Mouse (Mus musculus) brain, embryonic 14.5 days (tissue): ENCODE data around the gene Col1a2. TPM values are rescaled to one million over a fixed set of nuclear protein-coding genes. Genes with fewer than 3 reads are reported as not detected.
A peak's percentile ranks its signal among the peaks of the same experiment; 100 is the strongest.

ENCODE experiments used
- DNase-seq: peaks from one replicate; pipeline ENCODE4 v3.0.0-alpha.2; 2011; ENCODE audit warnings: low read depth
- CTCF ChIP-seq: fragments of 200-500 bp; IDR thresholded peaks from 2 replicates; pipeline ENCODE4 v1.5.1; 2012; ENCODE audit warnings: inconsistent platforms, mild to moderate bottlenecking, moderate library complexity, borderline replicate concordance; ENCODE audit not compliant: insufficient read depth, insufficient read length; ENCODE audit errors: extremely low read depth
- POLR2A ChIP-seq: fragments of 200-500 bp; IDR thresholded peaks from 2 replicates; pipeline ENCODE4 v1.6.1; 2012; ENCODE audit warnings: mild to moderate bottlenecking, inconsistent platforms, borderline replicate concordance; ENCODE audit not compliant: poor library complexity, insufficient read depth, insufficient read length, severe bottlenecking; ENCODE audit errors: extremely low read depth
- polyA plus RNA-seq: library from polyadenylated mRNA; depleted of rRNA; stranded (reverse); fragments of >200 nt; gene quantifications from 2 replicates; pipeline ENCODE4 v1.2.3, GENCODE M21; 2012

The Col1a2 gene
- polyA plus RNA-seq, 1 experiment, result 187 TPM

- DNase-seq, result no peak
- no peak for TF ChIP-seq POLR2A
- no peak for TF ChIP-seq CTCF
Measured at GRCm38 (mm10) chr6:4532898-4533297, 28.3 kb downstream of the Col1a2 start.

GRCm38 (mm10) chr6:4534462-4535079, 30.0 kb downstream of the Col1a2 start:
- DNase-seq, result peak; percentile 56
- TF ChIP-seq POLR2A (no peak), CTCF (no peak)

GRCm38 (mm10) chr6:4541926-4542715, 37.5 kb downstream of the Col1a2 start:
- TF ChIP-seq POLR2A (no peak), CTCF (no peak)
- no peak for DNase-seq

GRCm38 (mm10) chr6:4544554-4544953, 39.9 kb downstream of the Col1a2 start:
- DNase-seq, result no peak
- TF ChIP-seq POLR2A (no peak), CTCF (peak; percentile 37; the same call in 1 of the 2 replicates)

- DNase-seq, result peak; percentile 60
- TF ChIP-seq CTCF (peak; percentile 67), POLR2A (no peak)
Measured at GRCm38 (mm10) chr6:4545727-4546126, 41.1 kb downstream of the Col1a2 start.

- DNase-seq, result peak; percentile 50
- TF ChIP-seq POLR2A (no peak), CTCF (peak; percentile 24; the same call in 1 of the 2 replicates)
Measured at GRCm38 (mm10) chr6:4548894-4549293, 44.3 kb downstream of the Col1a2 start.

GRCm38 (mm10) chr6:4549846-4550548, 45.4 kb downstream of the Col1a2 start:
- peak; percentile 44 for DNase-seq
- TF ChIP-seq CTCF (no peak), POLR2A (no peak)

- no peak for TF ChIP-seq POLR2A
- TF ChIP-seq CTCF, result no peak
- no peak for DNase-seq
Measured at GRCm38 (mm10) chr6:4550549-4550915, 45.9 kb downstream of the Col1a2 start.

GRCm38 (mm10) chr6:4555366-4555765, 50.8 kb downstream of the Col1a2 start:
- DNase-seq, result peak; percentile 41
- TF ChIP-seq CTCF, result no peak
- no peak for TF ChIP-seq POLR2A

GRCm38 (mm10) chr6:4557086-4557485, 52.5 kb downstream of the Col1a2 start:
- no peak for TF ChIP-seq CTCF
- no peak for TF ChIP-seq POLR2A
- no peak for DNase-seq

GRCm38 (mm10) chr6:4557678-4558077, 53.1 kb downstream of the Col1a2 start:
- TF ChIP-seq CTCF (peak; percentile 47; the same call in 1 of the 2 replicates), POLR2A (no peak)
- peak; percentile 83 for DNase-seq
